Mouse (Mus musculus) splenic B cell, adult 2 months (primary cell): ENCODE measurements around the gene Gpc3.

Source experiments
- DNase-seq: peaks from one replicate; pipeline ENCODE4 v3.0.0-alpha.2; 2011; ENCODE audit warnings: low read depth, low spot score
- H3K27me3 ChIP-seq: 2 replicates; pipeline ENCODE4 v1.6.1; 2012; ENCODE audit warnings: mild to moderate bottlenecking, low read length, moderate library complexity, mixed read lengths; ENCODE audit not compliant: control insufficient read depth, poor library complexity, insufficient read depth, severe bottlenecking
- H3K36me3 ChIP-seq: 2 replicates; pipeline ENCODE4 v1.6.1; 2012; ENCODE audit warnings: mild to moderate bottlenecking, low read length, moderate library complexity, mixed read lengths; ENCODE audit not compliant: control insufficient read depth, poor library complexity, insufficient read depth, severe bottlenecking

Gpc3 gene

DNA sequence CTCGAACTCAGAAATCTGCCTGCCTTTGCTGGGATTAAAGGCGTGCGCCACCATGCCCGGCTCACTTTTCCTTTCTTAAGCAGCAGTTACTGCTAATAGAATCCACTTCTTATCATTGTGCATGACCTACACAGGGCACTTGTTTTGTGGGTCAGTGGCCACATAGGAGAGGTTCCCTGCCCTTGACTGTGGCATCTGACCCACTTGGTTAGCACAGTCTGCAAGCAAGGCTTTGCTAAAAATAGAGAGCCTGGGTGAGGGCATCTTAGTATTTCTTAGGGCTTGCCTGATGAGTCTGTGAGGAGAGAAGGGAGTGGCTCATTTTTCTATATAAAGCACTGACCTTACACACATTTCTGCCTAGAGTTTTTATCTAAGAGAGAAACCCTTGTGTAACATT is 376.3 kb downstream of the Gpc3 start:
- DNase-seq, result no peak
- Histone ChIP-seq H3K27me3 (no peaks in the 10 kb centered on the region), H3K36me3 (no peaks in the 10 kb centered on the region)

DNA sequence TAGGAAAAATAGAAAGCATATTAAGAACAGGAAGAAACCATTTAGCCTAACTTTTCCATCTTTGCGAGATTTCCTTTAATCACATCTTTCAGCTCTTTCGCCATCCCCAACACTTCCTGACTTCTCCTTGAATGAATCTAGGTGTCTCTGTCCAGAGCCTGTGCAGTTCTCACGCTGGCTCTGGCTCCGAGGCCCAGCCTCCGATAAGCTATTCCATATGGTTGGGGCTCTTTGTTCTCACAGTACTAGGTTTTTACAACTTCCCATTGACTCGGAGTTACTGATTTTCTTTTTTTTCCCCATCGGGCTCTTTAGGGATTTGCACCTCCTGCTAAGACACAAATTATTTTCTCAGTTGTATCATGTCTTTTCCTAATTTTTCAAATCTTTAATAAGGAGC is 381.8 kb downstream of the Gpc3 start:
- DNase-seq, result no peak
- H3K27me3 ChIP-seq, result no peaks in the 10 kb centered on the region
- H3K36me3 ChIP-seq, result no peaks in the 10 kb centered on the region

DNA sequence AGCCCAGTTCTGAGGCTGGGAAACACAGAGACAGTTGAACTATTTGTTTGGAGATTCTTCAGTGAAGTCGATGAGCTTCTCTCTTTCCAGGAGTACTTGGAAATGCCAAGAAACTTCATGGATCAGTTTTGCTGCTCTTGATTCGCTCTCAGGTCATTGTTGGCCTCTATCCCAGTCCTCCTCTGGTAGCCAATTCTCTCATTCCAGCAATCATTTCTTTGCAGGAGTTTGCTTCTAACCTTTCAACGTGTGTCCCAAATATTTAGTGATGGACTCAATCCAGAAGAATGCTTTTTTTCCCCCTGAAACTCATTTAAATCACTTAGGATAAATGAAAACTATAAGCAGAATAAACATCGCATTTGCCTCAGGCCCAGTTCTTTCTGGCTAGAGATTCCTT is 383.0 kb downstream of the Gpc3 start:
- H3K27me3 ChIP-seq, result no peaks in the 10 kb centered on the region
- DNase-seq, result no peak

More for the DNA sequence above, 383.0 kb downstream of the Gpc3 start:
- H3K36me3 ChIP-seq, result no peaks in the 10 kb centered on the region
